Mouse (Mus musculus): ENCODE measurements around the gene Il20rb. TPM values are rescaled to one million over a fixed set of nuclear protein-coding genes. Genes with fewer than 3 reads are reported as not detected.
A peak's percentile ranks its signal among the peaks of the same experiment; 100 is the strongest.

Il20rb gene
- total RNA-seq (2021), result 1 to 10 TPM in 1 of 2 experiments, under 1 TPM in 1; 0.89 to 1.4 TPM

GRCm38 (mm10) chr9:100486431-100486830 is at the start of gene Il20rb:
Gene Il20rb, minus strand, starts transcription at chr9:100486788.
- DNase-seq, result no peak

GRCm38 (mm10) chr9:100535618-100536262 is 49.2 kb upstream of the Il20rb start:
- no peak for DNase-seq
- intact Hi-C loops (cut with DNase I), result no loop called here

More at GRCm38 (mm10) chr9:100486431-100486830, at the start of gene Il20rb:
- intact Hi-C loops (cut with DNase I), result no loop called here

DNA sequence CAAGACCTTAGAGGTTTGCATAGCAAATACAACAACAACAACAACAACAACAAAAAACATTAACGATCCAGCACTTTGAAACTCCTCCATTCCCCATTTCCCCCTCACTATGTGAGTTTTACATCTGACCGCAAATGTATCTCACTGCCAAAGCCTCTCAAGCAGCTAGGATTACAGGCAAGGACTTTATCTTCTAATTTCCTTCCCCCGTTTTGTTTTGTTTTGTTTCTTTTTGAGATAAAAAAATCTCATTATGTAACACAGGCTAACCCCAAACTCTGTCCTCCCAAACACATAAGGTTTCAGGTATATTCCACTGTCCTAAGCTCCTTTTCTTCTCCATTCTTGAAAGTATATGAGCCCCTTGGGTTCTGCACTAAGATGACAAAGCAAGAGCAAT is 48.1 kb upstream of the Il20rb start:
- DNase-seq, result no peak
- intact Hi-C loops (cut with DNase I), result no loop called here

- DNase-seq, result no peak
- intact Hi-C loops (cut with DNase I), result no loop called here
These were observed 46.4 kb upstream of the Il20rb start for GRCm38 (mm10) chr9:100532847-100533505.

DNA sequence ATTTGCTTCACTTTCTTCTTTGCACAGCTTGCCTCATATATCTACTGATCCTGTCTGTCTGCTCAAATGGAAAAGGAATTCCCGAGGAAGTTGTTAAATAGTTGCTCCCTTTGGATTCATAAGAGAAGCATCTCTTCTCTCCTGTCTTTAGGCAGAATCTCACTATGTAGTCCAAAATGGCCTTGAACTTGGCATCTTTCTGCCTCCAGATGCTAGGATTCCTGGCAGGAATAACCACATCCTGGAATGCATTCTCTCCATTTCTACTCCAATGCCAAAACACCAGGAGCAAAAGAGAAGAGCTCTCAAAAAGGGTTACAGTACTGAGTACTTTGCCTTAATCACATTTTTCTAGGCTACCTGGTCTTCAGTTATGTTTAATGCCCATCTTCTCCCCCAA is 44.7 kb upstream of the Il20rb start:
- DNase-seq, result no peak
- intact Hi-C loops (cut with DNase I), result no loop called here

DNA sequence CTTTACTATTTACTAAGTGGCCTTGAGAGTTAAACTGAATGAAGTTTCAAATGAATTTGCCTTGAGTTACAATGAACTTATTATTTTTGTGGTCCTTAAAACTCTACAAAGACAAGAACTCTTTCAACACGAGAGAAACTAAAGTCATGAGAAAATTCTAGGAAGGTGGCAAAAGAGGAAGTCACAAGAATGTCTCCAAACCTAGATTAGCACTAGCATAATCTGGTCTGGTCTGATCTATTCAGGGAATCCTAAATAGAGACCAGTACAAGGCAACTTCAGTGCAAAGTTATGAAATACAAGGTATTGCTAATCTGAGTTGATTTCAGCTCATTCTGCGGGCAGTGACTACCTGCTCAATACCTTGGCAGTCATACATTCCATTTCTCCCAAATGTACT is 38.6 kb upstream of the Il20rb start:
- intact Hi-C loops (cut with DNase I), result no loop called here

GRCm38 (mm10) chr9:100522029-100522428 is 35.4 kb upstream of the Il20rb start:
- intact Hi-C loops (cut with DNase I), result no loop called here
- DNase-seq, result no peak

More for the DNA sequence above, 38.6 kb upstream of the Il20rb start:
- DNase-seq, result no peak

GRCm38 (mm10) chr9:100520586-100520985 is 34.0 kb upstream of the Il20rb start:
- intact Hi-C loops (cut with DNase I), result loop anchor here (1.0 to 2.0 kb wide), 4 partner anchors 25 to 396 kb away; no protein-coding TSS in a partner anchor
- DNase-seq, result peak; percentile 44 to 53

- no peak for DNase-seq
- intact Hi-C loops (cut with DNase I), result loop anchor here (1.0 to 2.0 kb wide), 4 partner anchors 25 to 397 kb away; no protein-coding TSS in a partner anchor
These were observed 33.4 kb upstream of the Il20rb start for GRCm38 (mm10) chr9:100520012-100520411.

DNA sequence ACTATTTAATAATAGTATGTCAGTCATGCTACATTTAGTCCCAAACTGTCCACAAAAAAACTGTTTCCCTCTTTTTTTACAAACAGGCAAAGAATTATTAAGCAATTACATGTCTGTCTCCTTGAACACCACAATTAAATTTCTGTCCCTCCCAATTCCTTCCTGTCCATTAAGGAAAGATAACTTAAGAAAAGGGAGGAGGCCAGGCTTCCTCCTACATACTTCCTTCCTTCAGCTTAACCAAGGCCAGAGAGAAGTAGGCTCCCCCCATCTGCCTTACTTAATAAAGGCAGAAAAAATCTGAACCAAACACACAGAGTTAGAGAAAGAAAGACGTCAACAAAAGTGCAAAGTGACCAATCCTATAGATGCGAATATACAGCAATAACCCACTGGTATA is 21.0 kb upstream of the Il20rb start:
- intact Hi-C loops (cut with DNase I), result loop anchor here (2.0 to 5.0 kb wide), 2 partner anchors 40 to 53 kb away; partner anchors contain the start of gene Nck1
- no peak for DNase-seq

DNA sequence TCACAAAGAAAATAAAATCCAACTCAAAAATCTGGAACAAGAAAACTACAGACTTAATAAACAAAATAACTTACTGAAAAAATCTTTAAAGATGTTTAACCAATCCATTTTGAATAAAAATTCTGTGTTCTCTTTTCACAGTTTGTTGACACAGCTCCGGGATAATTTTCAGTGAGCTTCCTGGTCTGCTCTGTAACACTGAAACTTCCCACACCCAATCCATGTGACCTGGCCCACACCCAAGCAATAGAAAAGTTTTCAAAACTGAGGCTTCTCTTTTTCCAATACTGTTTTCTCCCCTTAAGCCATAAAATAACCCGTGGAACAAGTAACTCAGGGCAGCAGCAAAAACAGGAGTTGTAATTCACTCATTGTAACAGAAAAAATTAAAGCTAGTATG is 20.1 kb upstream of the Il20rb start:
- DNase-seq, result peak; percentile 70 to 76
- intact Hi-C loops (cut with DNase I), result loop anchor here (2.0 to 5.0 kb wide), 2 partner anchors 41 to 52 kb away; partner anchors contain the start of gene Nck1

- DNase-seq, result no peak
- intact Hi-C loops (cut with DNase I), result loop anchor here (1.0 to 5.0 kb wide), 2 partner anchors 36 to 42 kb away; partner anchors contain the start of gene Nck1
These were observed 18.9 kb upstream of the Il20rb start for GRCm38 (mm10) chr9:100505498-100505897.

DNA sequence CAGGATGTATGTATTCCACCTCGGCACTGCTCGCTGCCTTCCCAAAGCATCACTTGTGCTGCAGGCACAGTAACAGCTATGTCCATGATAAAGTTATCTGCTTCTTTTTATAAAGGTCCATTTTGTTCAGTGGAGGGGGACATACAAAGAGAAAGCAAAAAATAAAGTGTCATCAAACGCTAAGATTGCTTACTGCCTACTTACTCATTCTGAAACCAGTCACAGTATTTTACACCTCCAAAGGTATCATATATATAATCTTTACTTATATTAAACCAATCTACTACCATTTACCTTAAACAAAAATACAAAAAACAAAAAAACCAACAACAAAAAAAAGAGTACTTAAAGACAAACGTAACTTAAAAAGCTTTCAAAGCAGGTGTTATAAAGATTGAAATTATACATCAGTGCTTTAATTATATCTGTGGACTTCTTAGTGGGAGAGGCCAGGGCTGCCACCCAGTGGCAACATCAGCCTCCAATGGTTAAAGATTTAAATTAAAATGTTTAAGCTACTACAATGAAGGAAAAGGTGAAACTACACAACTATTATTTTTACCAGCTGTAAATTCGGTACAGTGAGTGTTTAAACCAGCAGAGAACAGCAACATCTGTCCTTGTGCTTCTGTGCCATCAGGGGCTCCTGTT is 7.1 kb upstream of the Il20rb start:
- intact Hi-C loops (cut with DNase I), result no loop called here
- no peak for DNase-seq

DNA sequence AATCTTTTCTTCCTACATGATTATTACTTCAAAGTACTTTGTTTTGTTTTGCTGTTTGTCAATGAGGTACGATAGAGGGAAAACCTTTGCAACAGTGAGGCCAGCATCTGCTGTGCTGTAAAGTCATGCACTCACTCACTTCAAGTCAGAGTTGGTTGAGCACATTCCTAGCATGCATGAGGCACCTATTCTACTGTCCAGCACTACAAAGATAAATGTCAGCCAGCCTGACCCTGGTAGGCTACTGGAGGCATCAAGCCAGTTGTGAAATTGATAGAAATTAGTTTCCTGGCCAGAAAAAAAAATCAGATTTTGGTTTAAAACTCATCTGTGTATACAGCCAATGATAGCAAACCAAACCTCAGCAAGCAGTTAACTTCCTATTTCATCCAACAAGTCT is 4.8 kb upstream of the Il20rb start:
- intact Hi-C loops (cut with DNase I), result no loop called here
- DNase-seq, result no peak

- DNase-seq, result no peak
- intact Hi-C loops (cut with DNase I), result loop anchor here (2.0 kb wide), 1 partner anchor 34 kb away; no protein-coding TSS in a partner anchor
These were observed 2.4 kb upstream of the Il20rb start for GRCm38 (mm10) chr9:100488969-100489368.

DNA sequence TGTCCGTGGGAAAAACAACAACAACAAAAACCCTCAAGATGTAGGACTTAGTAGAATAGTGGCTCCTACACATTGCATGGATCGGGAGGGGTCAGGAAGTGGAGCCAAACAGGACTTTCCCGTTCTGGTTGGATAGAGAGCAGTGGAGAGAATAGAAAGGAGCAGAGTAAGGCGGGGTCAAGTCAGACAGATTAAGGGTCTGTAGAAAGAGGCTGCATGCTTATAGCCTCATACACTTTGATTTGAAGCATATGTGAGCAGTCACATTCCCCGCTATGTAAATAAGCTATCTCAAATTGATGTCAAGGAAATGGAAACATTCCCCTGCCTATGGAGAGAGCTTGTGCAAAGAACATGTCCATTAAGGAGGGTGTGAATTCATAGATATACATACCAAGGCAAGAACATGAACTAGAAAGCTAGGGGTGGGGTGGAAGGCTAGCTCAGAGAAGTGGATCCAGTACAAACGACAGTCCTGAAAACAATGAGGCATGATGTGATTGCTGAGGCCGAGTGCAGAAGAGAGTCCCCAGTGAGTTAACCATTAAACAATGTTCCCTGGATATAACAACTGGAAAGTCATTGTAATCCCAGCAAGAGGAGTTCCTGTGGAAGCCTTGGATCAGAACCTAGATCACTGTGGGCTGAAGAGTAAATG is 1.6 kb upstream of the Il20rb start:
- intact Hi-C loops (cut with DNase I), result loop anchor here (2.0 kb wide), 1 partner anchor 33 kb away; no protein-coding TSS in a partner anchor
- no peak for DNase-seq

- DNase-seq, result no peak
- intact Hi-C loops (cut with DNase I), result no loop called here
These were observed 3.3 kb downstream of the Il20rb start for GRCm38 (mm10) chr9:100483318-100483717.

DNA sequence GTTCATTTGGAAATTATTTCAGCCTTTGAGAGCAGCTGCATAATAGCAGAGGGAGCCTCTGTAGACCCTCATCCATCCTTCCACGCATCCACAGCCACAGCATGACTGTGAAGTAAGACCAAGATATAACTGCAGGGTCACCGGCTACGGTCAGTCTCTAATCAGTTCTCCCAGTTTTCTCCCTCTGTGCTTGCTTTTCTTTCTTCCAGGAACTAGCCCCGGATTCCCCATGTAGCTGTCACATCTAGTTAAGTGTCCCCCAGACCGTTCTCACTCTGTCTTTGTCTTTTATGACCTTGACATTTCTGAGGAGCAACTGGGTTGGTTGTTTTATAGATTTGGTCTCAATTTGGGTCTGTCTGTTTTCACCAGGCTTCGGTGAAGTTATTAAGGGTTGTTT is 5.0 kb downstream of the Il20rb start:
- intact Hi-C loops (cut with DNase I), result no loop called here
- DNase-seq, result no peak

DNA sequence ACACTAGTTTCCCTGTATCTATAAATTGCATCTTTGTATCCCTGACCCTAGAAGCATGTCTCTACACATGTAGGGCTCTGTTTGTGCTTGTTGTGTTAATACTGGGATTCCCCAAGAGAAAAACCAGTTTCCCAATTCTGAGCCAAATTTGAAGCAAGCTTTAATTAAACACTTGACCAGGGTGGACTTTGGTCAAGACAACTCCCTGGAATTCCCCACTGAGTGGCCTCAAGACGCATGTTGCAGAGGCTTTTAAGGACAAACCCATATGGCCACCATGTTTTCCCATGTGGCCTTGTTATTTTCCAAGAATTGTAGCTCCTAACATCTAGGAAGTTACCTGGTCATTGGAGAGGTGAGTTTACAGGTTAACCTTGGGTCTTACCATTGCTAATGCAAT is 12.5 kb downstream of the Il20rb start:
- DNase-seq, result no peak
- intact Hi-C loops (cut with DNase I), result no loop called here

- intact Hi-C loops (cut with DNase I), result no loop called here
- DNase-seq, result no peak
These were observed 13.2 kb downstream of the Il20rb start for GRCm38 (mm10) chr9:100473361-100473760.

GRCm38 (mm10) chr9:100472931-100473330 is 13.7 kb downstream of the Il20rb start:
- intact Hi-C loops (cut with DNase I), result no loop called here
- DNase-seq, result no peak
